Mouse (Mus musculus) frontal cortex, adult 2 months (tissue): ENCODE results near the gene Adcy5. TPM values are rescaled to one million over a fixed set of nuclear protein-coding genes. Genes with fewer than 3 reads are reported as not detected.

Source experiments
- DNase-seq, 2 experiments: peaks; one replicate each; pipeline ENCODE4 v3.0.0; 2022; ENCODE audit warnings: low spot score in 1 of 2; ENCODE audit errors: extremely low spot score in 1 of 2
- polyA plus RNA-seq: library from polyadenylated mRNA; depleted of rRNA; stranded (reverse); fragments of >200 nt; gene quantifications from 2 replicates; pipeline ENCODE4 v1.2.3, GENCODE M21; 2012; rRNA removed

The Adcy5 gene
- 65.9 and 68.5 TPM in 2 replicates for polyA plus RNA-seq

GRCm38 (mm10) chr16:35154641-35155390, at the start of gene Adcy5:
Gene Adcy5 (plus strand): TSS chr16:35154877.
- no peak for DNase-seq

- no peak for DNase-seq
These were observed 46.7 kb upstream of the Adcy5 start for GRCm38 (mm10) chr16:35107985-35108384.

- DNase-seq, result no peak
These were observed 45.5 kb upstream of the Adcy5 start for GRCm38 (mm10) chr16:35109156-35109555.

- no peak for DNase-seq
These were observed 44.9 kb upstream of the Adcy5 start for GRCm38 (mm10) chr16:35109656-35110291.

- peak; percentile 56 to 95 for DNase-seq
These were observed 44.1 kb upstream of the Adcy5 start for GRCm38 (mm10) chr16:35110410-35111142.

GRCm38 (mm10) chr16:35111143-35111620, 43.5 kb upstream of the Adcy5 start:
- DNase-seq, result peak in 1 of 2 experiments; percentile 73

- DNase-seq, result no peak
These were observed 41.2 kb upstream of the Adcy5 start for GRCm38 (mm10) chr16:35113496-35113895.

- no peak for DNase-seq
These were observed 38.2 kb upstream of the Adcy5 start for GRCm38 (mm10) chr16:35116328-35116956.

- peak; percentile 32 to 55 for DNase-seq
These were observed 37.2 kb upstream of the Adcy5 start for GRCm38 (mm10) chr16:35117436-35117835.

- DNase-seq, result no peak
These were observed 34.1 kb upstream of the Adcy5 start for GRCm38 (mm10) chr16:35120603-35121002.

- DNase-seq, result no peak
These were observed 27.4 kb upstream of the Adcy5 start for GRCm38 (mm10) chr16:35127270-35127669.

- DNase-seq, result no peak
These were observed 24.5 kb upstream of the Adcy5 start for GRCm38 (mm10) chr16:35130172-35130571.

GRCm38 (mm10) chr16:35139416-35139815, 15.3 kb upstream of the Adcy5 start:
- no peak for DNase-seq

GRCm38 (mm10) chr16:35139873-35140619, 14.6 kb upstream of the Adcy5 start:
- DNase-seq, result no peak

GRCm38 (mm10) chr16:35140620-35140975, 14.1 kb upstream of the Adcy5 start:
- no peak for DNase-seq

- DNase-seq, result no peak
These were observed 12.8 kb upstream of the Adcy5 start for GRCm38 (mm10) chr16:35141839-35142238.

GRCm38 (mm10) chr16:35146153-35146552, 8.5 kb upstream of the Adcy5 start:
- no peak for DNase-seq

GRCm38 (mm10) chr16:35153146-35153755, 1.4 kb upstream of the Adcy5 start:
- DNase-seq, result no peak

- peak in 1 of 2 experiments; percentile 65 for DNase-seq
These were observed 434 bp upstream of the Adcy5 start for GRCm38 (mm10) chr16:35154245-35154640.
